Mouse (Mus musculus) large intestine, adult 2 months (tissue): Measurements from ENCODE around the gene Nup153. TPM values are rescaled to one million over a fixed set of nuclear protein-coding genes. Genes with fewer than 3 reads are reported as not detected.

Experiments
- DNase-seq: peaks from one replicate; pipeline ENCODE4 v3.0.0-alpha.2; 2012; ENCODE audit warnings: low read depth, low spot score
- WGBS: fragments of 180-500 bp; shearing (Covaris S2); methylation state at CpG from one replicate; pipeline ENCODE4 v1.1.7; 2018; 5-methylcytosine and 5-hydroxymethylcytosine counted together
- polyA plus RNA-seq: library from polyadenylated mRNA; depleted of rRNA; stranded (reverse); fragments of >200 nt; gene quantifications from 2 replicates; pipeline ENCODE4 v1.2.3, GENCODE M21; 2012

Nup153 gene
- polyA plus RNA-seq, 1 experiment: 27.2 TPM

GRCm38 (mm10) chr13:46735219-46735807, 7.6 kb upstream of the Nup153 start:
- no peak for DNase-seq
- WGBS: 28% methylated on average over 11 of the region's 11 CpGs

DNA sequence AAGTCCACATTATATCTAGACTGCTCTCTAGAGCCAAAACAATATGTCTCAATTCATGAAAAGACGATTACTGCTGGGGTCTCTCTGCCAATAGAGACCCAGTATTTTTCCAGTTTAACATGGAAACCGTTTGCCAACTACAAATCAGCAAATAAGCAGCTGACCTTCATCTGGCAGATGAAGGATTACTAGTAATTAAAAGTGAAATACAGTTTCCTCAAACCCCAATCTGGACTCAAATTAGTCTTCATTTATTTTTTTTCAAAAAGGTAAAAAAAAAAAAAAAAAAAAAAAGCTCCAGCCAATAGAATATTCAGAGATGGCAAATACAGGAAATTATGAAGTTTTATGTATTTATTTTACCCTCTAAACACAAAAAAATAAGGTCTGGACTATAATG, 2.3 kb upstream of the Nup153 start:
- DNase-seq: no peak
- WGBS: 78% methylated on average over 2 of the region's 2 CpGs

GRCm38 (mm10) chr13:46728411-46728810, 671 bp upstream of the Nup153 start:
- WGBS: 8% methylated on average over 5 of the region's 5 CpGs
- DNase-seq: no peak

DNA sequence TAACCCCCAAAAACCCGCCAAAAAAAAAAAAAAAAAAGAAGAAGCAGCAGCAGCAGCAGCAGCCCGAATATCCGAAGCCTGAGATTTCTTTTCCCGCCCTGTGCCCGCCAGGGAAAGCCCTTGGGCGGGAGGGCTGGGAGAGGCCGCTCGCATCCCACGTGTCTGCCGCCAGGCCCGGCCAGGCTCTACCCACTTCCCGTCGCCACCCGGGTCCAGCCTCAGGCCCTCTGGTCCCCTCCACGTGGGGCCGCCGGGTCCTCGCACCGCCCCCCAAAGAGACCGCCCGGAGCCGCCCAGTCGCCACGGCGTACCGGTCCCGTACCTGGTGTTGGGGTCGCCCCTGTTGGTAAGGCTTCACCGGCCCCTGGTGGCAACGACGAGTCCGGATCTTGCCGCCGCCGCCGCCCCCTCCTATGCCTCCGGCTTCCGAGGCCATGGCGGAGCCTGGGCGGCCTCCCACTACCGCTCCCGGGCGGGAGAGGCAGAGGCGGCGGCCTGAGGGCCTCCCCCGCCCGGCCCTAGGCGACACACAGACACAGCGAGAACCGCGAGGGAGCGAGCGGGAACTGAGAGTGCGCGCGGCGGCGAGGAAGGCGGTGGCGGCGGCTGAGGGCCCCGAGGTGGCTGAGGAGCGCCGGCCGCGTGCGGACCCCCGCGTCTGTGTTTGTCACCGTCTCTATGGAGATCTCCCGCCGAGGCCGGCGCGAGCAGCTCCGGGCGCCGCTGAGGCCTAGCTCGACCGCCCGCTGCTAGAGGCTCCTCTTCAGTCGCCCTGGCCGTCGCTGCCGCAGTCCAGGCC, 503 bp downstream of the Nup153 start:
- under 1% methylated on average over 85 of the region's 85 CpGs for WGBS
- DNase-seq: no peak

GRCm38 (mm10) chr13:46726288-46727037, 1.3 kb downstream of the Nup153 start:
- under 1% methylated on average over 30 of the region's 30 CpGs for WGBS
- DNase-seq: no peak

GRCm38 (mm10) chr13:46725227-46725626, 2.5 kb downstream of the Nup153 start:
- WGBS: 8% methylated on average over 2 of the region's 2 CpGs
- no peak for DNase-seq

GRCm38 (mm10) chr13:46724371-46724770, 3.4 kb downstream of the Nup153 start:
- DNase-seq: no peak

- no peak for DNase-seq
Observed at GRCm38 (mm10) chr13:46721009-46721408, 6.7 kb downstream of the Nup153 start.

GRCm38 (mm10) chr13:46718893-46719400, 8.8 kb downstream of the Nup153 start:
- no peak for DNase-seq
- WGBS: 83% methylated on average over 5 of the region's 5 CpGs

DNA sequence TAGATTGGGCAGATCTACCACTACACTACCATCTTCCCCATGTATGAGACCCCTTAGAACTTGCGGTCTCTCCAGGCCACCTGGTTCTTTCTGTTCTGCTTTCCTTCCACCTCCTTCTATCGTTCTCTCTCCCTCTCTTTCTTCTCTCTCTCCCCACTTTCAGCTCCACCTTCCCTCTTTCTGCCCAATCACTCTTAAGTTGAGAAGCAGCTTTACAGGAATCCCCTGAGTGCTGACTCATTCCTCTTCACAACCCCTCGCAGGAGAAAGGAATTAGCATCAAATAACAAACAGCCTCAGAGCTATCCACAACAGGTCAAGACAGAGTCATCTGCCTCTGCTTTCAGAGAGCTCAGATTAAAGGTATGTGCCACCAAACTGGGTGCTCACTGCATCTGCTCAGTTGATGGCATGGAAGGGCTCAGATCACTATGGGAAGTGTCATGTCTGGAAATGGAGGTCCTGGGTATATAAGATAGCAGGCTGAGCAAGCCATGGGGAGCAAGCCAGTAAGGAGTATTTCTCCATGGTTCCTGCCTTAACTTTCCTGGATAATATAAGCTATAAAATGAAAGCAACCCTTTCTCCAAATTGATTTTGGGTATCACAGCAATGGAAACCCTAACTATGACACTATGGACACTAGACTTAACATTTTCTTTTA, 11.6 kb downstream of the Nup153 start:
- WGBS: 58% methylated on average over 3 of the region's 3 CpGs
- no peak for DNase-seq

GRCm38 (mm10) chr13:46713486-46713885, 14.3 kb downstream of the Nup153 start:
- 93% methylated on average over 5 of the region's 5 CpGs for WGBS
- no peak for DNase-seq

DNA sequence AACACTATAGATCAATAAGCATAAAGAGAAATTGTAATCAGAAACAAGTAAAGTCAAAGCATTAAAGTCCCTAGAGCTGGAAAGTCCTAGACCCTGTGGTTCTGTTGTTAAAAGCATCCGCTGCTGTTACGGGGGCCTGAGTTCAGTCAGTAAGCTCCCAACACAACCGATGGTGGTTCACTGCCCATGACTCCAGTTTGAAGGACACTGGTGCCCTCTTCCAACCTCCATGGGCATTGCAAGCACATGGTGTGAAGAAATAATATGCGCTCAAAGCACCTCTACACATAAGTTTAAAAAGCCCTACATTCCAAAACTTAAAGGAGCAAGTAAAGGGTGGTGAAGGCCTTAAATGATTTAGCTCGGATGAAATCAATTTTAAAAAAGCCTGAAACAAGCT, 24.6 kb downstream of the Nup153 start:
- DNase-seq: no peak
- 88% methylated on average over 5 of the region's 5 CpGs for WGBS

GRCm38 (mm10) chr13:46701486-46701885, 26.3 kb downstream of the Nup153 start:
- DNase-seq: no peak
- 87% methylated on average over 2 of the region's 2 CpGs for WGBS

- WGBS: 85% methylated on average over 1 of the region's 1 CpGs
Observed at GRCm38 (mm10) chr13:46699372-46699771, 28.4 kb downstream of the Nup153 start.

GRCm38 (mm10) chr13:46696788-46697187, 31.0 kb downstream of the Nup153 start:
- WGBS: 47% methylated on average over 2 of the region's 2 CpGs
- no peak for DNase-seq

More at GRCm38 (mm10) chr13:46699372-46699771, 28.4 kb downstream of the Nup153 start:
- no peak for DNase-seq

DNA sequence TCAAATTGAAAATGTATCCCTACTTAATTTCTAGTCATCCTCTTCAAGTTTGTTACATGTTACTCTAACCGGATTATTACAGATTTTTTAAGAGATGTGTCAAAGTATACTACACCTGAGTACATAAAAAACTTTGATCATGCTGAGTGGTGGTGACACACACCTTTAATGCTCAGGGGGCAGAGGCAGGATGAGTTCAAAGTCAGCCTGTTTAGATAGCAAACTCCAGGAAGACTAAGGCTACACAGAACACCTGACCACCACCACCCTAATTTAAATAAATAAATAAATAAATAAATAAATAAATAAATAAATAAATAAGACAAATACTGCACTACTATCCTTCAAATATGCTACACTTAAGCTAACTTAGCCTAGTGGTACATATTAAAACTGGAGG, 31.8 kb downstream of the Nup153 start:
- WGBS: 55% methylated on average over 1 of the region's 1 CpGs
- DNase-seq: no peak

- peak; percentile 38 for DNase-seq
- 61% methylated on average over 1 of the region's 1 CpGs for WGBS
Observed at GRCm38 (mm10) chr13:46695296-46695908, 32.3 kb downstream of the Nup153 start.

GRCm38 (mm10) chr13:46690559-46691241, 37.0 kb downstream of the Nup153 start:
- DNase-seq: no peak
- 69% methylated on average over 4 of the region's 4 CpGs for WGBS

DNA sequence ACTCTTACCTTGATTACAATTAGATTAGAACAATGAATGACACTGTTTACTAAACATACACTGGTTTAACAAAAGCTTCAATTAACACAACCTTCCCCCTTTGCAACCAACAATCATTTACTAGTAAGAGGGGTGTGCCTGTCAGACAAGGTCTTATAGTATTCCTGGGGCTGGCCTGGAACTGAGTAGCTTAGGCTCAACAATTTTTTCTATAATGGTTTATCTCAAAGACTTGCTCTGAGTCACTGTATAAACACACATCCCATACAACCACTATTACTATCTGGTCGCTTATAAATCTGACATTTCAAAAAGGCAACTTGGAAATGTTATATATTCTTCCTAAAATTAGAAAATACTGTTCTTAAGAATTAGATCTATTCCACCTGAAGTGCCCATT, 44.4 kb downstream of the Nup153 start:
- DNase-seq: no peak
- WGBS: 29% methylated on average over 1 of the region's 1 CpGs
